Mouse (Mus musculus) heart, embryonic 11.5 days (tissue): ENCODE measurements around the gene Mfsd1. TPM values are rescaled to one million over a fixed set of nuclear protein-coding genes. Genes with fewer than 3 reads are reported as not detected.

Experiments
- ATAC-seq: fragments of 200-750 bp; cut with Nextera tagmentation; replicated peaks from 2 replicates; pipeline ENCODE4 v1.8.0; 2017; ENCODE audit warnings: moderate library complexity; ENCODE audit not compliant: insufficient number of reproducible peaks, low FRiP score, low TSS enrichment
- H3K27ac ChIP-seq: fragments of 300-500 bp; sonication (generic); 2 replicates; pipeline ENCODE4 v1.5.1; 2014; ENCODE audit warnings: mild to moderate bottlenecking, low read depth, low read length
- H3K27me3 ChIP-seq: fragments of 300-500 bp; sonication (generic); 2 replicates; pipeline ENCODE4 v1.6.1; 2014; ENCODE audit warnings: mild to moderate bottlenecking, low read length, mixed read lengths; ENCODE audit not compliant: control insufficient read depth, insufficient read depth
- H3K36me3 ChIP-seq: fragments of 300-500 bp; sonication (generic); 2 replicates; pipeline ENCODE4 v1.6.1; 2014; ENCODE audit warnings: mild to moderate bottlenecking, low read length, moderate library complexity, mixed read lengths; ENCODE audit not compliant: control insufficient read depth, insufficient read depth
- H3K4me1 ChIP-seq: fragments of 300-500 bp; sonication (generic); 2 replicates; pipeline ENCODE4 v1.6.1; 2014; ENCODE audit warnings: low read length; ENCODE audit not compliant: control insufficient read depth, insufficient read depth
- H3K4me2 ChIP-seq: fragments of 300-500 bp; sonication (generic); 2 replicates; pipeline ENCODE4 v1.6.1; 2014; ENCODE audit warnings: mild to moderate bottlenecking, moderate library complexity
- H3K4me3 ChIP-seq: fragments of 300-500 bp; sonication (generic); 2 replicates; pipeline ENCODE4 v1.5.1; 2014; ENCODE audit warnings: low read depth, low read length
- H3K9ac ChIP-seq: fragments of 300-500 bp; sonication (generic); 2 replicates; pipeline ENCODE4 v1.6.1; 2014; ENCODE audit warnings: mild to moderate bottlenecking, low read depth, low read length, moderate library complexity
- H3K9me3 ChIP-seq: fragments of 300-500 bp; sonication (generic); replicated peaks from 2 replicates; pipeline ENCODE4 v1.6.1; 2016; ENCODE audit warnings: low read length; ENCODE audit not compliant: control insufficient read depth
- WGBS: fragments of 180-500 bp; shearing (Covaris S2); extraction: QIAGEN DNeasy Blood & Tissue Kit; methylation state at CpG from one replicate; pipeline ENCODE4 v1.1.7; 2014; ENCODE audit not compliant: insufficient replicate concordance; 5-methylcytosine and 5-hydroxymethylcytosine counted together
- polyA plus RNA-seq: library from polyadenylated mRNA; unstranded; fragments of >200 nt; fragmentation: Nextera tagmentation; extraction: Ambion mirVana; gene quantifications from 2 replicates; pipeline ENCODE4 v1.2.1, GENCODE M21; 2014

Mfsd1 gene
- polyA plus RNA-seq, 1 experiment from 2014 or later, result 43.1 TPM

DNA sequence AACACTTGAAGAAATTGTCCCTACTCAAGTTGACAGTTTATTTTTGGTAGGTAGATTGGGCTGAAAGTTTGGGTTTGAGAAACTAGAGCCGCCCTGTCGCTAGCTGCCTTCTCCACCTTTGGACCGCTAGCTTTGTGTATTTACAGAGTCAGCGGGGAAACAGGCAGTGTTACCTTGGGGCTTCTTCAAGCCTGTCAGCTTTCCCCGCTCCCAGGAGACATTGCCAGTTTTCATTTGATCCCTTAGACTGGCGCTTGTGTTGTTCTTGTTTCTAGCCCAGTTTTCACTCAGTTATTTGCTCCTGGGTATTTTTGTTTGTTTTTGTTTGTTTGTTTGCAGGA is 1.3 kb downstream of the Mfsd1 start:
- no peak for ATAC-seq
- WGBS, result 74% methylated on average over 6 of the region's 6 CpGs
- Histone ChIP-seq H3K27me3 (no peaks in the 10 kb centered on the region), H3K4me1 (peaks cover 5% of the 10 kb centered on the region; the same call in 1 of the 2 replicates), H3K36me3 (peaks cover 4% of the 10 kb centered on the region; the same call in 1 of the 2 replicates), H3K4me3 (peak overlapping the region; percentile 70; the same call in 1 of the 2 replicates), H3K27ac (no peak overlapping the region), H3K9ac (no peak overlapping the region), H3K9me3 (no peaks in the 10 kb centered on the region), H3K4me2 (peak overlapping the region; percentile 89)

DNA sequence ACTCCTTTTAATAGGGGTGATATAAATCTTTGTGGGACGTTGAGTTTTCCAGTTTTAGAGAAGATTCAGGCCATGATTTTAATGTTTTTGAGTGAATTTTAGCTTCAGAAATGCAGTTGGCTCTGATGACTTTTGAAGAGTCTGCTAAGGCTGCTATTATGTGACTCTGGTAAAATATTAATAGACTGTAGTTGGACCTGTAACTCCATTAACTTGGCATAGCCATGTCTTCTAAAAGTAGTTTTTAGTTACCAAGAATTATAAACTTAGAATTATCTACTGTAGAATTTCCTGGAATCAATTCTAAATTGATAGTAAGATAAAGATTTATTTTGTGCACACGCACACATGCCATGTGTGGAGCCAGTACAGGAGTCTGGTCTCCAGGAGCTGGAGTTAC is 4.0 kb downstream of the Mfsd1 start:
- no peak overlapping the region for H3K4me2 ChIP-seq
- H3K27ac ChIP-seq, result no peak overlapping the region
- H3K36me3 ChIP-seq, result peaks cover 13% of the 10 kb centered on the region
- H3K4me1 ChIP-seq, result peaks cover 5% of the 10 kb centered on the region; the same call in 1 of the 2 replicates
- no peak overlapping the region for H3K9ac ChIP-seq
- no peak for ATAC-seq
- H3K4me3 ChIP-seq, result no peak overlapping the region
- no peaks in the 10 kb centered on the region for H3K27me3 ChIP-seq
- 82% methylated on average over 2 of the region's 2 CpGs for WGBS
- no peaks in the 10 kb centered on the region for H3K9me3 ChIP-seq

DNA sequence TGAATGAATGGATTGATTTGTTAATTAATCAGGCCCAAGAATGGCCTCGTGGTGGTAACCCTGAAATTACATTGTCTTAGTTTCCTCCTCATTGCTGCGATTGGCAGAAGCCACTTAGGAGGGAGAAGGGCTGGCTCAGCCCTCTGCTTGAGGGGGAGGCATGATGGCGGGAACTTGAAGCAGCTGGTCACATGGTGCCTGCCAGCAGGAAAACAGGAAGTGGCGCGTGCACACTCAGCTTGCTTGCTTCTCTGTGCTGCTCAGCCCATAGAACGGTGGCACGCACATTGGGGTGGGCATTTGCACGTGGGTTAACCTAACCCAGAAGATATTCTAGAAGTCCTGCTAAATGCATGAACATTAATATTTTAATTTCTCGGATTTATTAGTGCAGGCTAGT is 4.9 kb downstream of the Mfsd1 start:
- Histone ChIP-seq H3K9ac (no peak overlapping the region), H3K36me3 (peaks cover 15% of the 10 kb centered on the region), H3K27ac (no peak overlapping the region), H3K4me2 (no peak overlapping the region), H3K4me1 (peaks cover 5% of the 10 kb centered on the region; the same call in 1 of the 2 replicates), H3K4me3 (no peak overlapping the region), H3K27me3 (no peaks in the 10 kb centered on the region), H3K9me3 (no peaks in the 10 kb centered on the region)
- WGBS, result 76% methylated on average over 9 of the region's 9 CpGs
- no peak for ATAC-seq

DNA sequence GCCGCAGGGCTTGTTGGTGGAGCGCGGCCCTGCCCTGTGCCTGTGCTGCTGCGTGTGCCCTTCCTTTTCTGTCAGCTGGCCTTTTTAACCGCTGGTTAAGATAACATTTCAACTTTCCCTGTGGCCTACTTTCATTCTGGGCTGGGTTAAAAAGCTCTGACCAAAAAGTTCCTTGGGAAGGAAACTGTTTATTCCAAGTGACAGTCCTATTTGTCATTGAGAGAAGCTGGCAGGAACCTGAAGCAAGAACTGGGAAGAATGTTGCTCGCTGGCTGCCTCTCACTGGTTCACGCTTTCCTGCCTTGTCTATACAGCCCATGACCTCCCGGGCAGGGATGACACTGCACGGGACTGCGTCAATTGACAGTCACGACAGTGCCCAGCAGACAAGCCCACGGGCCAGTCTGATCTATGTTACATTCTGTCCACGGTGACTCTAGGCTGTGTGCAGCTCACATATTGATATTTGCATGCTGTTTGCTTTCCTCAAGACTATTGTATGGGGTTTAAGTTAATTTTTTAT is 19.1 kb downstream of the Mfsd1 start:
- peaks cover 7% of the 10 kb centered on the region for H3K36me3 ChIP-seq
- WGBS, result 81% methylated on average over 13 of the region's 13 CpGs
- H3K9me3 ChIP-seq, result no peaks in the 10 kb centered on the region
- ATAC-seq, result no peak
- no peak overlapping the region for H3K9ac ChIP-seq
- H3K27ac ChIP-seq, result no peak overlapping the region
- no peak overlapping the region for H3K4me3 ChIP-seq
- no peak overlapping the region for H3K4me2 ChIP-seq
- no peaks in the 10 kb centered on the region for H3K27me3 ChIP-seq
- no peaks in the 10 kb centered on the region for H3K4me1 ChIP-seq

- Histone ChIP-seq H3K4me3 (no peak overlapping the region), H3K27me3 (no peaks in the 10 kb centered on the region), H3K9me3 (no peaks in the 10 kb centered on the region), H3K9ac (no peak overlapping the region), H3K36me3 (no peaks in the 10 kb centered on the region), H3K27ac (no peak overlapping the region), H3K4me2 (no peak overlapping the region), H3K4me1 (no peaks in the 10 kb centered on the region)
- no peak for ATAC-seq
Observed at GRCm38 (mm10) chr3:67618222-67618621, 35.7 kb downstream of the Mfsd1 start.

GRCm38 (mm10) chr3:67624629-67625028 is 42.1 kb downstream of the Mfsd1 start:
- WGBS, result 85% methylated on average over 1 of the region's 1 CpGs

DNA sequence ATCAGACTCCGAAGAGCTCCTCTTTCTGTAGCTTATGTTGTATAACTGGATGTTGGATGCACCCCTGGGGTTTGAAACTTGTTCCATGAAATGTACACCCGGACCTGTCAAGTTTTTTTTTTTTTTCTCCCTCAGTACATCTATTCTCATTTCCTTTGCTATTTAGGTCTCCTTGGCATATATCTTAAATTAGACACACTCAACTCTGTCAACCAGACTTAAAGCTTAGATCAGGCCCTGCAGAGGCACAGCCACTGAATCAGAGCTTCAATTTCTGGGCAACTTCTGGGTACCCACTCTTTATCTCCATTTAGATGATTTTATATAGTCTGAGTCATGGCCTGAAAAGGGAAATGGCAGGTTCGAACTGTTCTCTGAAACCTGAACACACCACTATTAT is 60.6 kb downstream of the Mfsd1 start:
- Histone ChIP-seq H3K9me3 (no peaks in the 10 kb centered on the region), H3K4me3 (no peak overlapping the region), H3K27me3 (no peaks in the 10 kb centered on the region), H3K4me1 (no peaks in the 10 kb centered on the region), H3K4me2 (no peak overlapping the region), H3K27ac (no peak overlapping the region), H3K36me3 (no peaks in the 10 kb centered on the region), H3K9ac (no peak overlapping the region)
- WGBS, result 79% methylated on average over 3 of the region's 3 CpGs
- no peak for ATAC-seq

More at GRCm38 (mm10) chr3:67624629-67625028, 42.1 kb downstream of the Mfsd1 start:
- ATAC-seq, result no peak
- Histone ChIP-seq H3K36me3 (no peaks in the 10 kb centered on the region), H3K27ac (no peak overlapping the region), H3K4me3 (no peak overlapping the region), H3K27me3 (no peaks in the 10 kb centered on the region), H3K9ac (no peak overlapping the region), H3K4me1 (no peaks in the 10 kb centered on the region), H3K4me2 (no peak overlapping the region), H3K9me3 (no peaks in the 10 kb centered on the region)

GRCm38 (mm10) chr3:67645640-67646466 is 63.3 kb downstream of the Mfsd1 start:
- Histone ChIP-seq H3K9me3 (no peaks in the 10 kb centered on the region), H3K27me3 (no peaks in the 10 kb centered on the region), H3K9ac (no peak overlapping the region), H3K4me1 (no peaks in the 10 kb centered on the region), H3K36me3 (no peaks in the 10 kb centered on the region), H3K27ac (no peak overlapping the region), H3K4me2 (no peak overlapping the region), H3K4me3 (no peak overlapping the region)
- no peak for ATAC-seq
- WGBS, result 80% methylated on average over 7 of the region's 7 CpGs
